Mouse (Mus musculus): ENCODE results near the gene Dab1.
A peak's percentile ranks its signal among the peaks of the same experiment; 100 is the strongest.

The Dab1 gene

DNA sequence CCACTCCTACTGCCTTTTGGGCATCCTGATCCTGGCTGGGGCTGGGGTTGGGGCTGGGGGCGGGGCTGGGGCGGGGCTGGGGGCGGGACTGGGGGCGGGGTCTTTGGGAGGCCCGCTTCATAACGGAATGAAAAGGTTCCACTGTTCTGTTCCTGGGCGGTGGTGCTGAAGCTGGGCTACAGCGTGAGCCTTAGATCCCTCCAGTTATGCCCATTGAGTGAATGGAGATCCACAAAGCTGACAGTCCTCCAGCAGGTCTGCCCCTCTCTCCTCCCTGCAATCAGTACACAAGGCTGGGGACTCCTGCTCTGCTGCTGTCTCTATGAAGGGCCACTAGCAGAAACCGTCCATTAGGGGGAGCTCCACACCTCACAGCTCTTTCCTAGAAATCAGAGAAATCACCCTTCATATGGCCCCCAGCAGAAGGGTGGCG, 895.4 kb downstream of the Dab1 start:
- peak; percentile 68 for DNase-seq (ENCODE audit: low spot score)

- DNase-seq (ENCODE audit: low spot score), result no peak
Observed at GRCm38 (mm10) chr4:104515681-104516080, 896.5 kb downstream of the Dab1 start.

DNA sequence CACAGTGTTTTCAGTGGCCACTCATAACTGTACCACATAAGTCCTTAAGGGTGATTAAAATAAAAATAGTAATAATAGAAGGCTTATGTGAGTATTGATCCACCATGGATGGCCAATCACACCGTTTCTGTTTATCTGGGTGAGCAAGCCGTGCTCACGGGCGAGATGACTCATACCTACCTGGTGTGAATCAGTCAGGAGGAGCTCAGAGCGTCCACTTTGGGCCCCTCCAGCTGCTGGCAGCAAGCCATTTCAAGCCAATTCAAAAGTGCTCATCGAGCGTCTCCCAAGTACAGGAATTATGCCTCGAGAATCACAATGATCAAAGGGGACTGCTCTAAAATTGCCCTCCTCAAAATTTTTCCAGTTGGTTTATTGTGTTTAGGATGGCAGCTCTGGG, 903.2 kb downstream of the Dab1 start:
- no peak for DNase-seq (ENCODE audit: low spot score)

- no peak for DNase-seq (ENCODE audit: low spot score)
Observed at GRCm38 (mm10) chr4:104523776-104524175, 904.6 kb downstream of the Dab1 start.

DNA sequence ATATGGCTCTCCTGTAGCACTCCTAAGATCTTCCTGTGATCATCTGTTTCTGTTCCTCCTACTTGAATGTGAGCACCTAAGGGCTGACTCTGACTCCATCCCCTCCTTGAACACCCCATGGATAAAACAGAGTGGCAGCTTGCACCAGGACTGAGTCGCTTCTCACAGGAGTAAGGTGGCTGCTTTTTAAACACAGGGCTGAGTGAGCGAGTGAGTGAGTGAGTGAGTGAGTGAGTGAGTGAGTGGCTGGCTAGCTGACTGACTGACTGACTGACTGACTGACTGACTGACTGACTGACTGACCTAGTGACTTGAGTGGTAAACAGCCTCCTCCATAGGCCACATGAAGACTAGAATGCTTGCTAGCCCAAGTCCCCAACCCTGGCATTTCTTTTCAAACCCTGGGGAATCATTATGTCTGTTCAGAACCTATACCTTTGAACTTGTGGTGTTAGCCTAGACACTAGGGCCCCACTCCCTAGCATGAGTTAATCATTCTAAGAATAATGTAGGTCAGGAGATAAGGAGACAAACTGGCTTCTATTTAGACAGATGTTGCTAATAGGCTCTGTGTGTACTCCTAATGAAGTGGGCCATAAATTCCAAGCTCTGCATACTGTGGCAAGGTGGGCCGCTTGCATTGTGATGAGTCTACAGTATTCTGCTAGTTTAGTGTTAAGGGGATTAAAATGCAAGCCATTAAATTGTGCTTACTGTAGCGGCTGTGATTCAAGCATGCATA, 910.9 kb downstream of the Dab1 start:
- no peak for DNase-seq (ENCODE audit: low spot score)

- DNase-seq (ENCODE audit: low spot score), result no peak
Observed at GRCm38 (mm10) chr4:104532846-104533245, 913.7 kb downstream of the Dab1 start.

DNA sequence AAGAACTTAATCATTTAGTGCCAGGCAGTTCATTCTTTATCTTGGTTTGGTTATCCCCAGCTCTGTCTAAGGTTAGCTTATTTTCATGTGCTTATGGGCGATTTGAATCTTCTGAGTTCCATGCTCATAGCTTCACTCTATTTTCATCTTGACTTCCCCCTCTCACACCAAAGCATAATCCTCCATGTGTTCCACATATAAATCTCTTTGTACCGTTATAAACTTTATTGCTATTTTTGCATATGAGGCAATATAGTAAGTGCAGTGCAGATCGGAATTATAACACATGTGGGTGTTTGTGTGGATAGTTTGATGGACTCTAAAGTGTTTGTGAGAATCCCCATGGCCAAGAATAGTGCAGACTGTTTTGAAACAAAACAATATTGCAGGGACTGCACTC, 919.3 kb downstream of the Dab1 start:
- DNase-seq (ENCODE audit: low spot score), result no peak

- no peak for DNase-seq (ENCODE audit: low spot score)
Observed at GRCm38 (mm10) chr4:104539047-104539446, 919.9 kb downstream of the Dab1 start.

DNA sequence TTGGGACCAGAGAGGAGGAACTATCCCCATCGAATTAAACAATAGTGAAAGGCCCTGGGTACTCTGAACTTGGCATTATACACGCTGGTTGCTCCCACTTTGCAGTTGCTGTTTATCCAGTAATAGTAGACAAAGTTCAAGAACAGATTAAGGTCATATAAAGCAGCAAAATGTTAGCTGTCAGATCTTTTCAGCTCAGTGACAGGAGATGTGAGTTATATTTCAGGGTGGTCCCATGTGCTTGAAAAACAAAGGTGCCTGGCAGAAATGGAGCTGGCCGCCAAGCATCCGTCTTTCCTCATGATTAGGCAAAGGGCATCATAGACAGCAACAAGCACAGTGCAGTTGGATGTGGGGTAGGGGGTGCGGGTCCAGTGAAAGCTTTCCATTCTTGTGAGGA, 927.9 kb downstream of the Dab1 start:
- no peak for DNase-seq (ENCODE audit: low spot score)

GRCm38 (mm10) chr4:104548287-104548686, 929.1 kb downstream of the Dab1 start:
- no peak for DNase-seq (ENCODE audit: low spot score)

DNA sequence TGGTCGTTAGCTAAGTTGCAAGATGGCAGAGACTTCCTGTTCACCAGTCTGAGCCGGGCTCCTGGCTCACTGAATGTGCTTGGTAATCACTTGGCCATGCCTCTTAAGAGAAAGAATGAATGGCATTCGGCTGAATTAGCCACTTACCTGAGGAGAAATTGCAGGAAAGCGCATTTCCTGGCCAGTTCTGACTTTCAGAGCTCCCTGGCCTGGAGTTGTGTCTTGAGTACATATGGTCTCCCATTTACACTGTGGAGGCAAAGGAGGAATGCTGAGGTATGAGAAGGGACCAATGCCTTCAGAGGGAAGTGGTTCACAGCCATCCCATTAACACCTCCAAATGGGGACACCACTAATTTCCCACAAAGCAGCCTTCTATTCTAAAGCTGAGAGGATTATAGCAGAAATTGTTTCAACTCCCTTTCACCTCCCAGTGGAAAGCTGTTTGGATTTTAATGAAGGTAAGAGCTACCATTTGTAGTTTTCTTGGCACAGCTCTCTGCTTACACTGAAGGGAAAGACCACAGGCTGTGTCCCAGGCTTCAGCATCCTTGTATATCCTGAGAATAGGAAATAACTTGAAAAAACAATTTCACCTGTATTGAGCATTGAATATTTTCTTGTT, 931.5 kb downstream of the Dab1 start:
- no peak for DNase-seq (ENCODE audit: low spot score)

- peak; percentile 15 for DNase-seq (ENCODE audit: low spot score)
Observed at GRCm38 (mm10) chr4:104551390-104552070, 932.4 kb downstream of the Dab1 start.

DNA sequence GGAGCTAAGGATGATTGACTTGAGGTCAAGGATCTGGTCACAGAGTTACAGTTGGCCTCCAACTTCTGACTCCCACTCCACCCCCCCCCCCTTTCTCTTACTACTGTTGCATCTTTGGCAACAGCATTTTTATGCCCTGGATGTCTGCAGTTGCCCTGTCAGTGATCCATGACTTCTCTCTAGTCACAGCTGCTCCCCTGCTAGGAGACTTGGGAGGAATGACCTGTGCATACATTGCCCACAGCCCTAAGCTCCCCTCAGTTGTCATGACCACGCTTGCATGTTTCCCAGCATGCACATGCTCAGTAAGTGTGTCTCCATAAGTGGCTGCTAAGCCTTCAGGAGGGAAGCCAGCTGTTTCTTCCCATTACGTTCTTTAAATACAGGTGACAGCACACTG, 936.2 kb downstream of the Dab1 start:
- DNase-seq (ENCODE audit: low spot score), result no peak

- no peak for DNase-seq (ENCODE audit: low spot score)
Observed at GRCm38 (mm10) chr4:104563512-104563911, 944.4 kb downstream of the Dab1 start.

DNA sequence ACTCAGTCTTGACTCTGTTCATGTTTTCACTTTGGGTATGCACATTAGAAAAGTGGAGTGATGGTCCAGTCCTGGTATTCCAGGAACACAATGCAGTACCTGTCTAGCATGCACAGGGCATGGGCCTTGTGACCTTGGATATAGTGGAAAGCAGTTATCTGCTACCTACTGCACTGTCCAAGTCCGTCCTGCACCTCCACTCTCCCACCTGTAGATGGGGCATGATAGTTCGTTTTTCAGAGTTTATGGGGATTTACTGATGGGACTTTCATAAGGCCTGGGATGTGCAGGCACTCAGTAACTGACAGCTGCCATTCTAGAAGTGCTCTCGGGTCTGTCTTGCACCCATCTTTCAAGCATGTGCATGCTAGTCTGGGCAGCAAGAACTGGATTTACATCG, 951.4 kb downstream of the Dab1 start:
- no peak for DNase-seq (ENCODE audit: low spot score)

DNA sequence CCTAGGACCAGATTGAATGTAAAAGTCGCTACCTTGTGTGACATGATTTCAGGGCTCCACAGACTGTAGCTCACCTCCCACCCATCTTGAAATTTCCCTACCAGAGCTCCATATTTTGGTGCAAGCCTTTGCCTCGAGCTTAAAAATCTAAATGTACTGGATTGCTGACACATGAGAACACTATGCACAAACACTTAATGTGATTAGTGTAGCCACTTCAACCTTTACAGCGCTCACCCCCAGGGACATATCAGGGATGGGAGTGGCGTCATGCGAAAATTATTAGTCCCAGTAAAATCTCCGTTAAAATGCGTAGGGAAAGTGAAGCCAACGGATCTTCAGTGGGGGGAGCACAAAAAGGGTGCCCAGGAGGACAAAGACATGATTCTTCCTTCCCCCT, 953.3 kb downstream of the Dab1 start:
- no peak for DNase-seq (ENCODE audit: low spot score)

DNA sequence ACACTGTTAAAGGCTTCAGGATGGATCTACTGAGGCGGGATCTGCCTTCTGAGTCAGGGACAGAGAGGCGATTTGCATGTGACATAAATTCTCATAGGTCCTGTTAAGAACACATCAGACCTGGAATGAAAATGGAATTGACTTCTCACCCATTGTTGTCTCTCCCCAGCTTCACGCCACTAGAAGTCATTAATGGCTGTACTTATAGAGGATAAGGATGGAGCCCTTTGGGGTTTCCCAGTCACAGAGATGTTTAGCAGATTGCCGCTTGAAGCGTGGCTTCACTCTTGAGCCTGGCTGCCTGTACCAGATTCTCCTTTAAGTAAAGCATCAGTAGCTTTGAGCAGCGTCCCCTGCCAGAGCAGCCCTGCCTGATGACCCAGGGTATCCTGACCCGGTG, 954.3 kb downstream of the Dab1 start:
- no peak for DNase-seq (ENCODE audit: low spot score)

DNA sequence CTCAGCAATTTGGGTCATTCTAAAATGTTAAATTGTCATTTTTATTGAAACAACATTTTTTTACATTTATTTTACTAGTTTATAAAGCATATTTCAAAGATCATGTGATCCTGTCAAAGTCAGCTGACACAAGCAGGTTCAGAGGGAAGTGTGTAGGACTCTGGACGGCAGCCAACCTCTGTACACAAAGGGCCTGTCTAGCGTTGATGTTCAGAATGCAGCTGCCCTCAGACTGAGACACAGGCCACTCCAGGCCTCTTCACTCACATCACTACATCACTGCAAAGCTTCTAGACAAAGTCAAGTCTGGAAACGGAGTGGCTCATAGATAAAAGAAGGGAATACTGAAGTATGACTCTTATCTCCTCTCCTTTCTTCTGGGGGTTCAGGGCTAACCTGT, 959.2 kb downstream of the Dab1 start:
- DNase-seq (ENCODE audit: low spot score), result peak; percentile 30

- DNase-seq (ENCODE audit: low spot score), result no peak
Observed at GRCm38 (mm10) chr4:104579946-104580544, 960.9 kb downstream of the Dab1 start.

DNA sequence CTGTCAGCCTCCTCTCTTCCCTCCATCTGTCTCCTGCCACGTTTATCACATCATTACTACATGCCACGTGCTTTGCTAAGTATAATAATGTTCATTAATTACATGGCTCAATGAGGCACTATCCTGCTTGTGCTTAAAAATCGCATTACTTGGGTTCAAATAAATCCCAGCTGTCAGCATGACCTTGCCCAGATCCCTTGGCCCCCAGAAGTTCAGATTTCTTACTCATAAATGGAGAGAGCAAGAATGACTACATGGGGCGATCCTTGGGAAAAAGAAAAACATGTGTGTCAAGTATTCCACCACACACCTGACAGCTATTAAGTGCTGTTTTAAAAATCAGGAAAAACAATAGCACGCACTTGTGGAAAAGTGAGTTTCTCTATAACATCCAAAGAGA, 963.6 kb downstream of the Dab1 start:
- no peak for DNase-seq (ENCODE audit: low spot score)

- no peak for DNase-seq (ENCODE audit: low spot score)
Observed at GRCm38 (mm10) chr4:104587826-104588225, 968.7 kb downstream of the Dab1 start.

GRCm38 (mm10) chr4:104596936-104597335, 977.8 kb downstream of the Dab1 start:
- no peak for DNase-seq (ENCODE audit: low spot score)

Measured in layer of hippocampus, adult 11-12 months (tissue).